Mouse (Mus musculus): ENCODE measurements around the gene Camta1. TPM values are rescaled to one million over a fixed set of nuclear protein-coding genes. Genes with fewer than 3 reads are reported as not detected.
A peak's percentile ranks its signal among the peaks of the same experiment; 100 is the strongest.

Gene Camta1
- total and polyA plus RNA-seq, 2 experiments = 2.7 to 6.1 TPM

DNA sequence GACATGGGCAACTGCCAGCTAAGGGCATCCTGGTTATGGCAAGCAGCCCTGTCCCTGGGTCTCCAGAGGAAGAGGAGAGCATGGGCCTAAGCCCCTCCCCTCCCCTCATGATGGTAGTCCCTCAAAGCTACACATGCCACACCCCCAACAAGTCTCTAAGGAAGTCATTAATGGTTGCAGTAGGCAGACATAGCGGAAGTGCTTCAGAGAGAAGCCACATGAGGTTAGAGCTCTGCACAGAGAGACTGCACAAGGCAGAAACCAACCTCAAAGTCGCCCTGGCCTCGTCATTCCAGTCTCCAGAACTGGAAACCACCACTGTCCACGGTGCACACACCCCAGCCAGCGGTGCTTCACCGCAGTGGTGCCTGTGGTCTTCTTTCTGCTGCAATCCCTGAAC is 709.7 kb downstream of the Camta1 start:
- H3K27me3 ChIP-seq (ENCODE audit: control insufficient read depth, insufficient read depth, low read length) = no peaks in the 10 kb centered on the region
- WGBS = 70% methylated on average over 6 of the region's 6 CpGs
- H3K36me3 ChIP-seq (ENCODE audit: control insufficient read depth, insufficient read depth, low read length) = no peaks in the 10 kb centered on the region
- H3K4me1 ChIP-seq (ENCODE audit: control insufficient read depth, insufficient read depth, low read length) = no peaks in the 10 kb centered on the region
- H3K9ac ChIP-seq (ENCODE audit: low read depth, low read length) = no peak overlapping the region
- H3K4me3 ChIP-seq (ENCODE audit: insufficient read depth, low read depth, low read length) = no peak overlapping the region
- no peak for DNase-seq (ENCODE audit: extremely low read depth, low read depth, low spot score)
- no peak overlapping the region for H3K27ac ChIP-seq (replicated peaks; ENCODE audit: insufficient read depth, low read depth, low read length)
- TF ChIP-seq CTCF (IDR thresholded peaks at IDR 0.05; ENCODE audit: low read depth, low read length) (no peak), POLR2A (IDR thresholded peaks at IDR 0.05; ENCODE audit: extremely low read depth, insufficient read depth, low read length) (no peak)
- H3K79me2 ChIP-seq (ENCODE audit: control insufficient read depth, insufficient read depth, low read length) = no peaks in the 10 kb centered on the region

DNA sequence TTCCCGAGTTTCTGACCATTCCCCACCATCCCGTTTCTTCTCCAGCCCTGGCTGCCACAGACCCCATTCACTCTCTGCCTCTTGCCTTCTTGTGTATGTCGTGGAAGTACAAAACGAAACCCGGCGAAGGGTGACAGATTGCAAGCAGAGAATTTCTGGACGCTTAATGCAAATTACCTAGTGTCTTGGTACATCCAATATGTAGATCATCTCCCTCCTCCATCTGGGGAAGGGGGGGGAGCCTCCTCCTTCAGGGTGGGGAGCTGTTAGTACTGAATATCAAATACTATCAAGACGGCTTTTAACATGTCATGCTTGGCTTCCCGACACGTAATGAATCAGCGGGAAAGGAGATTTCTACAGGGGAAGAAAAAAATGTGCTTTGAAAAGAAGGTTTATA is 710.8 kb downstream of the Camta1 start:
- no peaks in the 10 kb centered on the region for H3K36me3 ChIP-seq (ENCODE audit: control insufficient read depth, insufficient read depth, low read length)
- H3K79me2 ChIP-seq (ENCODE audit: control insufficient read depth, insufficient read depth, low read length) = no peaks in the 10 kb centered on the region
- TF ChIP-seq CTCF (IDR thresholded peaks at IDR 0.05; ENCODE audit: low read depth, low read length) = no peak
- no peak for TF ChIP-seq POLR2A (IDR thresholded peaks at IDR 0.05; ENCODE audit: extremely low read depth, insufficient read depth, low read length)
- no peak overlapping the region for H3K4me3 ChIP-seq (ENCODE audit: insufficient read depth, low read depth, low read length)
- DNase-seq (ENCODE audit: extremely low read depth, low read depth, low spot score) = no peak
- no peaks in the 10 kb centered on the region for H3K27me3 ChIP-seq (ENCODE audit: control insufficient read depth, insufficient read depth, low read length)
- WGBS = 83% methylated on average over 11 of the region's 11 CpGs
- no peak overlapping the region for H3K27ac ChIP-seq (replicated peaks; ENCODE audit: insufficient read depth, low read depth, low read length)
- no peak overlapping the region for H3K9ac ChIP-seq (ENCODE audit: low read depth, low read length)
- H3K4me1 ChIP-seq (ENCODE audit: control insufficient read depth, insufficient read depth, low read length) = no peaks in the 10 kb centered on the region

DNA sequence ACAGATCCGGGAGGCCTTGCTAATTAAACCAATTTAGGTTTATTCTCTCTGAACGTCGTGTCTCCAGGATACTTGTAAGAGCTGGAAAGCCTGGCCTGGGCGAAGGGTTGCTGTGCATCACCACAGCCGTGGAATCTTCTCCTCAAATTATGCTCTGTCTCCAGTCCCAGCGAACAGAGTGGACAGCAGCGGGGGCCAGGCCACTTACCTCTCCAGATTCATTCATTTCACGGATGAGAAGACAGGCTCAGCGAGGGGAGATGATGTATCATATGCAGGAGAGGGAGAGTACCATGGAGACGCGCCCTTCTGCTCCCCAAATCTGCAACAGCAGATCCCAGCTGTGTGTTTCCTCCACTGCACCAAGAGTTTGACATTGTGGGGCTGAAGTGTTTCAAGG is 711.6 kb downstream of the Camta1 start:
- no peak for DNase-seq (ENCODE audit: extremely low read depth, low read depth, low spot score)
- Histone ChIP-seq H3K4me3 (ENCODE audit: insufficient read depth, low read depth, low read length) (no peak overlapping the region), H3K36me3 (ENCODE audit: control insufficient read depth, insufficient read depth, low read length) (no peaks in the 10 kb centered on the region), H3K79me2 (ENCODE audit: control insufficient read depth, insufficient read depth, low read length) (no peaks in the 10 kb centered on the region), H3K27ac (replicated peaks; ENCODE audit: insufficient read depth, low read depth, low read length) (no peak overlapping the region), H3K27me3 (ENCODE audit: control insufficient read depth, insufficient read depth, low read length) (no peaks in the 10 kb centered on the region), H3K9ac (ENCODE audit: low read depth, low read length) (no peak overlapping the region), H3K4me1 (ENCODE audit: control insufficient read depth, insufficient read depth, low read length) (no peaks in the 10 kb centered on the region)
- WGBS = 77% methylated on average over 11 of the region's 11 CpGs
- TF ChIP-seq POLR2A (IDR thresholded peaks at IDR 0.05; ENCODE audit: extremely low read depth, insufficient read depth, low read length) (no peak), CTCF (IDR thresholded peaks at IDR 0.05; ENCODE audit: low read depth, low read length) (no peak)

DNA sequence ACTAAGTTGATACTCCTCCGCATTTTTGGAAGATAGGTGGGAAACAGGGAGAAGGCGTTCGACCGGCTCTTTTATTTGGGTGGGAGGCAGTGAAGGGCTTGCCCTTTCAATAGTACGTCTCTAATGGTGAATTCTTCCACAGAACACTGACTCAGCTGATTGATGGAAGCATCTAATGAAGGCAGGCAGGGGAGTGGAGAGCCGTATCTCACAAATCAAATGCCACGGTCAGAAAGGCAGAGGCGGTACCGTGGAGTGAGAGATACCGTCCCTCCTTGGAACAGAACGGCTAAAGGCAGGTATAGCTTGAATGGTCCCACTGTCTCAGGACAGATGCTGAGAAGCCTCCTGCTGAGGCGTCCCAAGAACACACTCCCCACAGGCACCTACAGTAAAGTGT is 714.1 kb downstream of the Camta1 start:
- TF ChIP-seq CTCF (IDR thresholded peaks at IDR 0.05; ENCODE audit: low read depth, low read length) (no peak), POLR2A (IDR thresholded peaks at IDR 0.05; ENCODE audit: extremely low read depth, insufficient read depth, low read length) (no peak)
- H3K79me2 ChIP-seq (ENCODE audit: control insufficient read depth, insufficient read depth, low read length) = no peaks in the 10 kb centered on the region
- H3K4me1 ChIP-seq (ENCODE audit: control insufficient read depth, insufficient read depth, low read length) = no peaks in the 10 kb centered on the region
- H3K9ac ChIP-seq (ENCODE audit: low read depth, low read length) = no peak overlapping the region
- no peaks in the 10 kb centered on the region for H3K27me3 ChIP-seq (ENCODE audit: control insufficient read depth, insufficient read depth, low read length)
- H3K36me3 ChIP-seq (ENCODE audit: control insufficient read depth, insufficient read depth, low read length) = no peaks in the 10 kb centered on the region
- H3K27ac ChIP-seq (replicated peaks; ENCODE audit: insufficient read depth, low read depth, low read length) = no peak overlapping the region
- H3K4me3 ChIP-seq (ENCODE audit: insufficient read depth, low read depth, low read length) = no peak overlapping the region
- WGBS = 68% methylated on average over 12 of the region's 12 CpGs
- no peak for DNase-seq (ENCODE audit: extremely low read depth, low read depth, low spot score)

DNA sequence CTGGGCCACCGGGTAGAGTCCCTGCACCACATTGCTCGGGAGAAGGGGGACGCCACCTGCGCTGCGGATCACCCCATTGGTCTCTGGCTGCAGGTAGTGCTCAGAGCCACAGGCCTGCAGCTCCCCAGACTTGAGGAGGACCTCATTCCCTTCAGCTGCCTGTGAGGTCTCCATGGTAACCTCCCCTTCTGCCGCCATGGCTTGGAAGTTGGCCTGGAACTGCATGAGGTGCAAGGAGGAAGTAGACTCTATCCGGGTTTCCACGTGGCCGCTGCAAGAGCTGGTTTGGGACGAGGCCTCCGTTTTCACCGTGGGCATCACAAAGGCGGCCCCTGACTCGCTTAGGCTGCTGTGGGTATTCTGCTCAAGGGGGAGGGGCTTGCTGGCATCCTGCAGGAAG is 717.6 kb downstream of the Camta1 start:
- DNase-seq (ENCODE audit: extremely low read depth, low read depth, low spot score) = no peak
- H3K27ac ChIP-seq (replicated peaks; ENCODE audit: insufficient read depth, low read depth, low read length) = no peak overlapping the region
- H3K27me3 ChIP-seq (ENCODE audit: control insufficient read depth, insufficient read depth, low read length) = 0 out of 2 replicates have a peak, but pooled peaks cover 8% of the 10 kb centered on the region
- no peaks in the 10 kb centered on the region for H3K36me3 ChIP-seq (ENCODE audit: control insufficient read depth, insufficient read depth, low read length)
- H3K9ac ChIP-seq (ENCODE audit: low read depth, low read length) = no peak overlapping the region
- 77% methylated on average over 14 of the region's 14 CpGs for WGBS
- no peaks in the 10 kb centered on the region for H3K4me1 ChIP-seq (ENCODE audit: control insufficient read depth, insufficient read depth, low read length)
- H3K4me3 ChIP-seq (ENCODE audit: insufficient read depth, low read depth, low read length) = no peak overlapping the region
- H3K79me2 ChIP-seq (ENCODE audit: control insufficient read depth, insufficient read depth, low read length) = no peaks in the 10 kb centered on the region
- TF ChIP-seq POLR2A (IDR thresholded peaks at IDR 0.05; ENCODE audit: extremely low read depth, insufficient read depth, low read length) (no peak), CTCF (IDR thresholded peaks at IDR 0.05; ENCODE audit: low read depth, low read length) (no peak)

DNA sequence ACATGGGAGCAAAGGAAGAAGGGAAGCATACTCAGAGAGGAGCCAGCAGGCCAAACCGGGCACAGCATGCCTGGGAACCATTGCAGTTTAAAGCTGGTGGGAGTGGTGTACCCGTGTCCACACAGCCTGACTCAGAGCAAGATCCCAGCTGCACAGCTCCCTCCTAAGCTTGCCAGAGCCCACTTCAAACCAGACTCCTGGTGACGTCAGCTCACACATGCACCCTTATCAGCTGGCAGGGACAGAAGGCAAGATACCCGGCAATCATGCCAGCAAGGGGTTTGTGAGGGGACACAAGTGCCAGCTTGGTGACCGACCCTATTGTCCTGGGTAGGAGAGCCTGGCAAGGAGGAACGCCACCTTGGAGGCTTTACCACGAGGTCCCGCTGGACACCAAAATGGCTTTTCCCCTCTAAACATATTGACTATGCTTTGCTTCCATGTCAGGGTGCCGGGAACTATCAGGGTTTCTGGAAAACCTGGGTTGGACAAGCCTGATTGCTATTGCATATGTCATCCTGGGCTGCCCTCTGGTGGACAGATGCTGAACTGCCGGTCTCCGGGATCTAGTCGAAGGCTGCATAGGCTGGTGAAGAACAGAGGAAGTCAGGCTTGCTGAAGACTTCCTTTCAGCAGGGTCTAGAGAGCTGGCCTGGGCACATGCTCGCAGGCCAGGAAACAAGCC is 720.3 kb downstream of the Camta1 start:
- DNase-seq (ENCODE audit: extremely low read depth, low read depth, low spot score) = peak; percentile 44
- Histone ChIP-seq H3K4me1 (ENCODE audit: control insufficient read depth, insufficient read depth, low read length) (no peaks in the 10 kb centered on the region), H3K79me2 (ENCODE audit: control insufficient read depth, insufficient read depth, low read length) (no peaks in the 10 kb centered on the region), H3K27ac (replicated peaks; ENCODE audit: insufficient read depth, low read depth, low read length) (no peak overlapping the region), H3K9ac (ENCODE audit: low read depth, low read length) (no peak overlapping the region), H3K4me3 (ENCODE audit: insufficient read depth, low read depth, low read length) (no peak overlapping the region), H3K36me3 (ENCODE audit: control insufficient read depth, insufficient read depth, low read length) (no peaks in the 10 kb centered on the region), H3K27me3 (ENCODE audit: control insufficient read depth, insufficient read depth, low read length) (0 out of 2 replicates have a peak, but pooled peaks cover 8% of the 10 kb centered on the region)
- TF ChIP-seq POLR2A (IDR thresholded peaks at IDR 0.05; ENCODE audit: extremely low read depth, insufficient read depth, low read length) (no peak), CTCF (IDR thresholded peaks at IDR 0.05; ENCODE audit: low read depth, low read length) (peak; percentile 95)
- WGBS = 10% methylated on average over 13 of the region's 13 CpGs

Data from liver, adult 2 months (tissue).